Mouse (Mus musculus) liver, embryonic 14.5 days (tissue): Measurements from ENCODE around the gene Fcer1g. TPM values are rescaled to one million over a fixed set of nuclear protein-coding genes. Genes with fewer than 3 reads are reported as not detected.

Experiments
- ATAC-seq: fragments of 200-750 bp; cut with Nextera tagmentation; 2 replicates; pipeline ENCODE4 v1.8.0; 2017; ENCODE audit warnings: moderate number of reproducible peaks, mild to moderate bottlenecking, moderate library complexity; ENCODE audit not compliant: insufficient read depth
- DNase-seq, 3 experiments: peaks; one replicate each; pipeline ENCODE4 v3.0.0-alpha.2; 2012 to 2013; ENCODE audit warnings: low read depth in 3 of 3, low spot score in 3 of 3
- H3K27ac ChIP-seq: fragments of 300-500 bp; sonication (generic); 2 replicates; pipeline ENCODE4 v1.5.1; 2014; ENCODE audit warnings: moderate library complexity, mild to moderate bottlenecking, control low read depth, inconsistent platforms
- H3K27me3 ChIP-seq: fragments of 300-500 bp; sonication (generic); 2 replicates; pipeline ENCODE4 v1.6.1; 2014; ENCODE audit warnings: mild to moderate bottlenecking, low read length, moderate library complexity; ENCODE audit not compliant: control insufficient read depth, insufficient read depth
- H3K36me3 ChIP-seq: fragments of 300-500 bp; sonication (generic); replicated peaks from 2 replicates; pipeline ENCODE4 v1.6.1; 2014; ENCODE audit warnings: low read depth; ENCODE audit not compliant: control insufficient read depth, insufficient read depth
- H3K4me1 ChIP-seq, 2 experiments: fragments of 200-500 bp in 1 of 2; fragments of 300-500 bp in 1 of 2; sonication (generic) in 1 of 2; replicated peaks; 2 replicates each; pipeline ENCODE4 v1.6.1; 2012 to 2014; ENCODE audit warnings: antibody characterized with exemption in 1 of 2, inconsistent platforms in 1 of 2, low read length in 1 of 2; ENCODE audit not compliant: control insufficient read depth in 2 of 2, insufficient read depth in 2 of 2
- H3K4me2 ChIP-seq: fragments of 300-500 bp; sonication (generic); 2 replicates; pipeline ENCODE4 v1.6.1; 2014; ENCODE audit warnings: low read depth, mild to moderate bottlenecking, control low read depth, moderate library complexity
- H3K4me3 ChIP-seq, 2 experiments: fragments of 200-500 bp in 1 of 2; fragments of 300-500 bp in 1 of 2; sonication (generic) in 1 of 2; 2 replicates each; pipeline ENCODE4 v1.5.1; 2012 to 2014; ENCODE audit warnings: low read depth in 2 of 2, low read length in 2 of 2, mild to moderate bottlenecking in 2 of 2, control low read depth in 1 of 2, inconsistent platforms in 1 of 2, moderate library complexity in 1 of 2; ENCODE audit not compliant: insufficient read depth in 1 of 2
- H3K9ac ChIP-seq: fragments of 300-500 bp; sonication (generic); replicated peaks from 2 replicates; pipeline ENCODE4 v1.6.1; 2014; ENCODE audit warnings: mild to moderate bottlenecking, control low read depth, moderate library complexity
- H3K9me3 ChIP-seq: fragments of 300-500 bp; sonication (generic); 2 replicates; pipeline ENCODE4 v1.6.1; 2016; ENCODE audit warnings: low read length, mixed read lengths; ENCODE audit not compliant: control insufficient read depth
- CTCF ChIP-seq: IDR thresholded peaks from 2 replicates; pipeline ENCODE4 v1.5.1; 2016; ENCODE audit warnings: antibody characterized with exemption, low read depth, control low read depth
- EP300 ChIP-seq: IDR thresholded peaks from 2 replicates; pipeline ENCODE4 v1.6.1; 2016; ENCODE audit warnings: antibody characterized with exemption, low read depth
- WGBS: fragments of 180-500 bp; shearing (Covaris S2); extraction: QIAGEN DNeasy Blood & Tissue Kit; methylation state at CpG from one replicate; pipeline ENCODE4 v1.1.7; 2014; ENCODE audit not compliant: insufficient replicate concordance; 5-methylcytosine and 5-hydroxymethylcytosine counted together
- polyA plus RNA-seq, 2 experiments: library from polyadenylated mRNA; depleted of rRNA in 1 of 2; stranded (reverse) in 1 of 2; unstranded in 1 of 2; fragments of >200 nt; fragmentation: Nextera tagmentation in 1 of 2; extraction: Ambion mirVana in 1 of 2; gene quantifications; 2 replicates each; pipeline versions ENCODE4 v1.2.1 to v1.2.3; 2012 to 2014

The Fcer1g gene
- polyA plus RNA-seq (2012; rRNA removed) (50.1 and 74.3 TPM in 2 replicates), polyA plus RNA-seq (2014; fragmentation: Nextera tagmentation; extraction: Ambion mirVana) (87.8 and 104 TPM in 2 replicates)

GRCm38 (mm10) chr1:171234126-171234525 is at the start of gene Fcer1g:
Fcer1g (minus strand) TSS chr1:171234365.
- Histone ChIP-seq H3K4me3 (peak within 1 kb of the TSS; percentile 25 to 42), H3K27ac (peak within 1 kb of the TSS; percentile 23), H3K4me1 (peaks cover 12 to 24% of the 10 kb centered on the region in 2 experiments), H3K9ac (0 out of 2 replicates have a peak within 1 kb of the TSS, but pooled peaks have one; percentile 27), H3K27me3 (no peaks in the 10 kb centered on the region), H3K36me3 (peaks cover 37% of the 10 kb centered on the region), H3K9me3 (no peaks in the 10 kb centered on the region), H3K4me2 (peak within 1 kb of the TSS; percentile 30)
- WGBS: 24% methylated on average over 14 of the region's 14 CpGs
- TF ChIP-seq CTCF (no peak), EP300 (no peak)
- ATAC-seq (no peak), DNase-seq (no peak)

GRCm38 (mm10) chr1:171283188-171284160 is 49.3 kb upstream of the Fcer1g start:
- Histone ChIP-seq H3K9me3 (no peaks in the 10 kb centered on the region), H3K4me3 (no peak overlapping the region), H3K27ac (no peak overlapping the region; the same call in none of the 2 replicates), H3K36me3 (peaks cover 35% of the 10 kb centered on the region), H3K4me1 (peaks cover 16 to 19% of the 10 kb centered on the region in 2 experiments), H3K4me2 (peak overlapping the region; percentile 78), H3K27me3 (no peaks in the 10 kb centered on the region), H3K9ac (no peak overlapping the region)
- 83% methylated on average over 18 of the region's 18 CpGs for WGBS
- no peak for ATAC-seq
- no peak for TF ChIP-seq CTCF
- no peak for TF ChIP-seq EP300
- DNase-seq: no peak

GRCm38 (mm10) chr1:171282086-171282805 is 48.1 kb upstream of the Fcer1g start:
- H3K4me2 ChIP-seq: peak overlapping the region; percentile 78
- H3K27ac ChIP-seq: peak overlapping the region; percentile 96
- H3K9ac ChIP-seq: peak overlapping the region; percentile 100
- no peak for ATAC-seq
- H3K27me3 ChIP-seq: no peaks in the 10 kb centered on the region
- no peak for DNase-seq
- peak overlapping the region; percentile 66 to 93 for H3K4me3 ChIP-seq
- TF ChIP-seq CTCF (no peak), EP300 (no peak)
- peaks cover 11 to 15% of the 10 kb centered on the region in 2 experiments for H3K4me1 ChIP-seq
- peaks cover 47% of the 10 kb centered on the region for H3K36me3 ChIP-seq
- 62% methylated on average over 18 of the region's 18 CpGs for WGBS
- no peaks in the 10 kb centered on the region for H3K9me3 ChIP-seq

- Histone ChIP-seq H3K36me3 (peaks cover 54% of the 10 kb centered on the region), H3K9ac (peak overlapping the region; percentile 100), H3K27me3 (no peaks in the 10 kb centered on the region), H3K27ac (peak overlapping the region; percentile 96), H3K4me3 (peak overlapping the region; percentile 66 to 93), H3K4me2 (peak overlapping the region; percentile 78), H3K4me1 (peaks cover 8 to 13% of the 10 kb centered on the region in 2 experiments; a peak in 3 of 4 replicates), H3K9me3 (no peaks in the 10 kb centered on the region)
- DNase-seq: peak; percentile 78 to 89 (median 80)
- under 1% methylated on average over 10 of the region's 10 CpGs for WGBS
- peak; percentile 46 for ATAC-seq
- TF ChIP-seq EP300 (no peak), CTCF (peak; percentile 88)
Observed at GRCm38 (mm10) chr1:171281528-171281923, 47.4 kb upstream of the Fcer1g start.
